Mouse (Mus musculus): Measurements from ENCODE around the gene Abhd6.

Gene Abhd6

DNA sequence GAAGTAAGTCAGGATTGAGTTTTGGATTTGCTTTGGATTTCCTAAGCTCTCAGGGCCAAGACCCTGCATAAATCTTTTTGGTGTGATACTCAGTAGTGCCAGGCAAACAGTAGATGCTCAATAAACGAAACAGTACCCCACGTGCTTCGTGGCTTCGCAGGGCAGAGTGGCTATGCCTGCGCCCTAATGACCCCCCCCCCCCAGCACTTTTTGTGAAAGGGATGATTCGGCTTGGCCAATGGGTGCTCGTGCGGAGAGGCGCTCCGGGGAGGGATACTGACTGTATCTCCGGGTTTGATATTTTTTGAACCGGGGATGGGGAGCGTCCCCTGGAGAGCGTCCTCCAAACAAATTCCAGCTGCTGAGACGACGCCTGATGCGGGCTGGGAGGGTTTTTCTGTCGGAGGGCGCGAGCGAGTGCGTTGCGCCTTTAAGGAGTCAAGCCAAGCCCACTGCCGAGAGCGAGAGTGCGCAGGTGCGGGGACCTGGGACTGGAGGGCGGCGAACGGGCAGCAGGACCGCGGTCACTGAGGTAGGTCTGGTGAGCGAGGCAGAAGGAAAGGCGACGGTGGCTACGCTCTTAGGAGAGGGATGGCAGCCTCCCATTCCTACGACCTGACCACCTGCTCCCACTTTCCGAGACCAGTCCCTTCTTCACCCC, at the start of gene Abhd6:
Gene Abhd6, plus strand, starts transcription at position 471 of the 661 bp plus-strand sequence.
- in situ Hi-C loops (cut with MboI; ENCODE audit: unreplicated experiment in 2 of 2): no loop called here

DNA sequence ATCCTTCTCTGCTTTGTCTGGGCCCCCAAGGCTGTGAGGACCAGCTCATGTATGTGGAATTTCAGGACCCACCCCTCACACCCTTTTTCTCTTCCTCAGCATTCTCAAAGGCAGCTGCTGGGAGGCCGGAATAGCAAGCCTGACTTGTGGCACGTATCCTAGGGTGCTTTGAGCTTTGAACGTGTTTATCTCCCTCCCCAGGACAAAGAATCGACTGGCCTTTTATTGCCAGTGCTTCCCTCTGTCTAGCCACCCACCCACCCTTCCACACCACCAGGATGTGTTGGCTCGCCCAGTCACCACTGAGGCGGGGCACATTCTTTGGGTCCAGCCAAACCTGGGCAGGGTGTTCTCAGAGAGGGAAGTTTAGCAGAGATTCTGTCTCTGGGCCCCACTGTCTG, 48.6 kb upstream of the Abhd6 start:
- in situ Hi-C loops (cut with MboI; ENCODE audit: unreplicated experiment in 2 of 2): no loop called here

DNA sequence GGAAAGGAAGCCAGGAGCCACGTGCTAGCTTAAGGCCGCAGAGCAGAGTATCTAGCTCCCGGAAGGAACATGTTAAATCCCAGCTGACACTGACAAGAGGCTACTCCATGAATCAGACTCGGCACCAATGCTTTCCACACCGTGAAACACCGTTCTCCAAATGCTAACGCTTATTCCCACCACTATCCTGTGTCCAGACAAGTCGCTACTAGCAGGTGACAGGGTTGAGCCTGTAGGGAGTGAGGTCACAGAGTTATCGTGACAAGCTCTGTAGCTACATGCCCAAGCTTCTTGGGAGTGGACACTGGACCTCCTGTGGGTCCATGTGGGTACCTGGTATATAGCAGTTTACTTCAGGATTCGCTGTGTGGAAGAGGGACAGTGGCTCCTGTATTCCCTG, 46.3 kb upstream of the Abhd6 start:
- in situ Hi-C loops (cut with MboI; ENCODE audit: unreplicated experiment in 2 of 2): no loop called here

DNA sequence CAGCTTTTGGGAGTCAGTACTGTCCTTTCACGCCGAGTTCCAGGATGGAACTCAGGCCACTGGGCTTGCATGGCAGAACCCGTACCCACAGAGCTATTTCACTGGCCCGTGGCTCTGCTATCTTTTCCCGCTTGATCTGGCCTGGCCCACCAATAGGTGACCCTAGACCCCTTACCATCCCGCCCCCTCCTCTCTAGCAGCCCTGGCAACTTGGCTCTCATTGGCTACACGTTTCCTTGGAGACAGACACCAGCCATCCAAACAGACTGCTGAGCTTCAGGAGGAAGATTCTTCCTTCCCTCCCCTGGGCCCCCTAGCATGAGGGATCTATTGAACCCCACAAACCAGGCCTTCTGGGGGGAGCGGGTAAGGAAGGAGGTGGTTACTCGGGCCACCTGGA, 45.7 kb upstream of the Abhd6 start, which contains the start of gene Gm45521:
Gene Gm45521, plus strand, starts transcription at position 240 of the 400 bp plus-strand sequence.
- in situ Hi-C loops (cut with MboI; ENCODE audit: unreplicated experiment in 2 of 2): no loop called here

DNA sequence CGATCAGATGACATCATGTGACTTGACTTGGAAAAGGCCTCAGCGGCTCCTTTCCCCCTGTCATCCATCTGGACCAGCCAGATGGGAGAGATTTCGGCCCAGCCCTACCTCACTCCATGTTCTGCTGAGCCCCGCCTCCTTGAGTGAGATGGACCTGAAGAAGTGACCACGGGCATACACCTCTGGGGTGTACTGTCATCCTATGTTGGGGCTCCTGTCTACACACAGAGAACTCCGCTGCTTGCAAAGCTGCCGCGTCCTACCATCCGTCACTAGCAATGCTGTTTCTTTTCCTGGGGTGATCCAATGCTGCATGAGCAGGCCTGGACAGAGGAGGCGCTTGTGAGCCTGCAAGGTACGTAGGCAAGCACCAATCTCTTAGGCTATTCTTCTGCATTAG, 42.1 kb upstream of the Abhd6 start:
- in situ Hi-C loops (cut with MboI; ENCODE audit: unreplicated experiment in 2 of 2): loop anchor here in 1 of 2 experiments (10.0 kb wide), 2 partner anchors 214 to 294 kb away; partner anchors contain the start of genes Acox2 and Pdhb

DNA sequence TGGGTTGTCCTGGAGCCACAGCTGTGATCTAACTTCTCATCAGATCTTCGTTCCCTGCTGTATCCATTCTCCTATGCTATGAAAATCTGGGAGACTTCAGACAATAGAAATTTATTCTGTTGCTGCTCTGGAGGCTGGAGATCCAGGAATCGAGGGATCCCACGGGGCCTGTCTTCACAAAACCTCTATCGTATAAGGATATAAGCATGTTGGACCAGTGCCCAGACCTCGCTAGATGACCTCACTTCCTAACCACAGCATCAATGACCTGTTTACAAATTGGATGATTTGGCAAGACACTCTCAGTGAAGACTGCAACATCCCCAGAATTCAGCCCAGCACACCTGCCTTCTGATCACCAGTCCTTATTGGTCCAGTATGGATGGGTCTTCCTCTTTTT, 41.0 kb upstream of the Abhd6 start:
- in situ Hi-C loops (cut with MboI; ENCODE audit: unreplicated experiment in 2 of 2): loop anchor here in 1 of 2 experiments (10.0 kb wide), 2 partner anchors 213 to 293 kb away; partner anchors contain the start of genes Acox2 and Pdhb

- in situ Hi-C loops (cut with MboI; ENCODE audit: unreplicated experiment in 2 of 2): loop anchor here in 1 of 2 experiments (10.0 kb wide), 2 partner anchors 212 to 292 kb away; partner anchors contain the start of genes Acox2 and Pdhb
Measured at GRCm38 (mm10) chr14:7962626-7963025, 40.1 kb upstream of the Abhd6 start.

- in situ Hi-C loops (cut with MboI; ENCODE audit: unreplicated experiment in 2 of 2): loop anchor here in 1 of 2 experiments (10.0 kb wide), 2 partner anchors 212 to 292 kb away; partner anchors contain the start of genes Acox2 and Pdhb
Measured at GRCm38 (mm10) chr14:7963160-7963559, 39.5 kb upstream of the Abhd6 start.

DNA sequence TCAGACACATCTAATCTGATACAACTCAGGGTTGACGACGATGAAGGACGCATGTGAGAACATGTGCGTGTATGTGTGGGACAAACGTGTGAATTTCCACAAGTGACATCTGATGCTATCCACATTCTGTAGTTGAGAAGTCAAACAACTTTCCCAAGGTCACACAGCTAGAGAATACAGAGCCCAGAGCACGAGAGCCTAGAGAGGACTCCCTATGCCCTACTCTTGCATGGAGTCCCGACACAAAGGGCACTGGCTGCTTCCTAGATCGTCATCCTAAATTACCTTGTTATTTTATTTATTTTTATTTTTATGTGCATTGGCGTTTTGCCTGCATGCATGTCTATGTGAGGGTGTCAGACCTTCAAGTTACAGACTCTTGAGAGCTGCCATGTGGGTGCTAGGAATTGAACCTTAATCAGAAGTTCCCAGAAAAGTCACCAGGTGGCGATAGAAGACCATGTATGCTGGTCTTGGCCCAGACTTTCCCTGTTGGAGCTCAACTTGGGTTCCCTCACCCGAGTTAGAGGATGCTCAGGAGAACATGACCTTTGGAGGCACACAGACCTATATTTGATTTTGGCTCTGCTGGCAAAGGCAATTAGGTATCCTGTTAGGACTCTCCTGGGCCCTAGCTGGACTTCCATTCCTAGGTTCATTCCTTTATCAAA, 38.3 kb upstream of the Abhd6 start:
- in situ Hi-C loops (cut with MboI; ENCODE audit: unreplicated experiment in 2 of 2): loop anchor here in 1 of 2 experiments (10.0 kb wide), 2 partner anchors 210 to 290 kb away; partner anchors contain the start of genes Acox2 and Pdhb

GRCm38 (mm10) chr14:7971889-7972493, 30.7 kb upstream of the Abhd6 start:
- in situ Hi-C loops (cut with MboI; ENCODE audit: unreplicated experiment in 2 of 2): no loop called here

DNA sequence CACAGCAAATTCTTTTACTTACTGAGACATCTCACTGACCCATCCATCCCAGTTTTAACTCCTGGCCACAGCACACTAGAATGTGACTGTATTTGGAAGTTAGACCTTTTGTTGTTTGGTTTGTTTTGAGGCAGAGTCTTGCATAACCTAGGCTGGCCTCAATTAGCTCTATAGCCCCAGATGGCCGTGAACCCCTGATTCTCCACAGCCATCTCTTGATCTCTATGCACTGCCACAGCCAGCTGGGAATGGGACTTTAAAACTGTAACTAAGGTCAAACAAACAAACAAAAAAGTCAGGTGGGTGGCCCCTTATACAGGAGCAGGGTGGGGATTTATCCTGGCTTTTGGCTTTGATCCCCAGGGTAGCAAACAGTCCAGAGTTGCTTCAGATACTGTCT, 28.1 kb upstream of the Abhd6 start:
- in situ Hi-C loops (cut with MboI; ENCODE audit: unreplicated experiment in 2 of 2): no loop called here

DNA sequence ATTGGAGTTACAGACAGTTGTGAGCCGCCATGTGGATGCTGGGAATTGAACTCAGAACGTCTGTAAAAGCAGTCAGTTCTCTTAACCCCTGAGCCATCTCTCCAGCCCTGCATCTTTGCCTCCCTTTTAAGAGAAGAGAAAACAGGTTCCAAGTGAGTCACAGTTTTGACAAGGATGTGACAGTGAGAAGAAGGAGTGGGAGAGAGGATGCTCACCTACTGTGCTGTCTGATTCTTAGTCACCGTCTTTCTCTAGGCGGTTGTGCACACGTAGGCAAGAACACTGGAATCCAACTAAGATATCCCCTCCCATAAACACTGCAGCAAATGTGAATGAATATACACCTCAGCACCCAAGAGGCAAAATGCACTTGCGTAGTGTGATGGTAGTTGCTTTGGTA, 27.5 kb upstream of the Abhd6 start:
- in situ Hi-C loops (cut with MboI; ENCODE audit: unreplicated experiment in 2 of 2): no loop called here

DNA sequence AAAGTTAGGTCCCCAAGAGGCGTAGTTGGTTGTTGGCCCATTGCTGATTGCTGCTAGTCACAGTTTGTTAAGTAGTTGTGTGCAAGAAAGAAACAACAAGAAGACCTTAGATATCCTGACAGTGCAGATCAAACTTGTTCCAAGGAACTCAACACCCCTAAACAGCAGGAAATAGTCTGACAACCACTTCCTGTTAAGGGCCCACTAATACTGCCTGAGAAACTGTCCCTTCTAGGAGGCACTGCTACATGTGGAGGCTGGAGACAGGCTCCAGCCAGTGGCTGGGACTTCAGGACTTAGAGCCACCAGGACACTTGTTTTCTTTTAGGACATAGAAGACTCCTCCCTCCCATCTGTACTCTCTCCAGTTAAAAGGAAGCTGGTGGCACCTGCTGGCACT, 25.2 kb upstream of the Abhd6 start:
- in situ Hi-C loops (cut with MboI; ENCODE audit: unreplicated experiment in 2 of 2): no loop called here

DNA sequence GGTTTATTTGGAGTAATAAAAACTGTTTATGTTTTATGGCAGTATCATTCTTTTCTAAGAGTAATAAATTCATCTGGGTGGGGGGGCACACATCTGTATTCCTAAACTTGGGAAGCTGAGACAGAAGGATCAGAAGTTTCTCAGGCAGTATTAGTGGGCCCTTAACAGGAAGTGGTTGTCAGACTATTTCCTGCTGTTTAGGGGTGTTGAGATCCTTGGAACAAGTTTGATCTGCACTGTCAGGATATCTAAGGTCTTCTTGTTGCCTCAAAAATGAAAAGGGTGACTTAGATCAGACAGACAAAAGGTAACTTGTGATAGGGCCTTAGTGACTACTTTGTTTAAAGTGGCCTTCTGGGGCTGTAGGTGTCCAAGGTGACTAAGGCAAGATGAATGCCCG, 24.5 kb upstream of the Abhd6 start:
- in situ Hi-C loops (cut with MboI; ENCODE audit: unreplicated experiment in 2 of 2): no loop called here

- in situ Hi-C loops (cut with MboI; ENCODE audit: unreplicated experiment in 2 of 2): no loop called here
Measured at GRCm38 (mm10) chr14:7981226-7981625, 21.5 kb upstream of the Abhd6 start.

- in situ Hi-C loops (cut with MboI; ENCODE audit: unreplicated experiment in 2 of 2): no loop called here
Measured at GRCm38 (mm10) chr14:7986913-7987312, 15.8 kb upstream of the Abhd6 start.

DNA sequence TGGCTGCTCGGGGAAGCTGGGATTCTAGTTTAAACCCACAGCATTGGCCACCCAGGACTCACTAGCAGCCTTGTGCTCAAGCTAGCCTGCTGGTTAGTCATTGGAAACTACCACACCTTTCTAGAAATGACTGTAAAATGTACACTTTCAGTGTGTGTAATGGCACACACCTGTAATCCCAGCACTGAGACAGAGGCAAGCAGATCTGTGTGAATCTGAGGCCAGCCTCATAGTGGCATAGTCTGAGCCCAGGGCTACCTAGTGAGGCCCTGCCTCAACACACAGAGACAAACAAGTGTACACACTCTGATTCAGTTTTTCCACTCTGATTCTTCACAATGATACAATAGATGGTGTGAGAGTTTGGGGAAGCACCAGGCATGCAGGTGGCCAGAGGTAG, 13.3 kb upstream of the Abhd6 start:
- in situ Hi-C loops (cut with MboI; ENCODE audit: unreplicated experiment in 2 of 2): no loop called here

GRCm38 (mm10) chr14:7989961-7990360, 12.7 kb upstream of the Abhd6 start:
- in situ Hi-C loops (cut with MboI; ENCODE audit: unreplicated experiment in 2 of 2): no loop called here

DNA sequence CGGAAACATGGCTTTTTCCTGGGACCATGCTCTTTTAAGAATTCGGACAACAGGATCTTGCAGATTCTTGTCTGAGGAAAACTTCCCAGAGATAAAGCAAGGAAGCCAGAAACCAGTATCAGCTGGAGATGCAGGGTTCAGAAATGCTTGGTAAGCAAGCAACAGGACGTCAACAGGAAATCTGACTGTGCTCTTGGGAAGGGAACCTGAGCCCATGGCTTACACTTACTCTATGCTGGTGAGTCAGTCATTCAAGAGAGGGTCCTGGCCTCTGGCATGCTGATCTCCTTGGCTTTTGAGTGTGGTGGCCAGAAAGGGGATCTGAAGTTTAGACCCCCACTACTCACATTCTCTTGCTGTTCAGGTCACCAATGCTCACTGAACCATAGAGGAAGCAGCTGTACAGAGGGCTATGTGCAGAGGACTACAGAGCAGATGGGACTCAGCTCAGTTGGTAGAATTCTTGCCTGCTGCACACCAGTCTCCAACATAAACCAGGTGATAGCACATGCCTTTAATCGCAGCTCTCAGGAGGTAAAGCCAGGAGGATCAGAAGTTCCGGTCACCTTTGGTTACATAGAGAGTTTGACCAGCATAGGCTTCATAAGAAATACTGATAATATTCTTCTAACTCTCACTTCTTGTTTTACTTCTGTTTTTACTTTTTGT, 11.5 kb upstream of the Abhd6 start:
- in situ Hi-C loops (cut with MboI; ENCODE audit: unreplicated experiment in 2 of 2): no loop called here

DNA sequence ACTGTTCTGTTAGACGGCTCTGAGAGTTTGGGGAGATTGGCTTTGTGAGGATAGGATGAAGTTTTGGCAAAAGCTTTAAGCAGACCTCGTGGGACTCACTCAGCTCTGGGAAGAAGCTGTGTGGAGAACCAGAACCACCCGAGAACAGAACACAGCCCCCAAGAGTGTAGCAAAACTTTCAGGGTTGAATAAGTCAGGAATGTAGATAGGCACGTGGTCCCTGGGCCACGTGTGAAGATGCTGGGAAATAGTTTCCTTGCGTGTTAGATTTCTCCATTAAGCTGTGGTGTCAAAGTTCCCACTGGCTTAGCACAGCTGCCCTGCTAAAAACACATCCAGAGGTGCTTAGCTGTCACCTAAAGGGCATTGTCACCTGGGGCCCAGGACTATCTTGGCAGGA, 10.5 kb upstream of the Abhd6 start:
- in situ Hi-C loops (cut with MboI; ENCODE audit: unreplicated experiment in 2 of 2): no loop called here

- in situ Hi-C loops (cut with MboI; ENCODE audit: unreplicated experiment in 2 of 2): no loop called here
Measured at GRCm38 (mm10) chr14:7994271-7994767, 8.4 kb upstream of the Abhd6 start, which contains the start of gene Dnase1l3. Gene Dnase1l3 (minus strand): TSS chr14:7994573.
